Mouse (Mus musculus): ENCODE measurements around the gene Slc23a3.

Slc23a3 gene

GRCm38 (mm10) chr1:75138448-75138847, 4.8 kb upstream of the Slc23a3 start:
- DNase-seq (ENCODE audit: low spot score in 2 of 2): no peak

- no peak for DNase-seq (ENCODE audit: low spot score in 2 of 2)
Measured at GRCm38 (mm10) chr1:75136730-75137129, 3.0 kb upstream of the Slc23a3 start.

- DNase-seq (ENCODE audit: low spot score in 2 of 2): no peak
Measured at GRCm38 (mm10) chr1:75136293-75136692, 2.6 kb upstream of the Slc23a3 start.

- DNase-seq (ENCODE audit: low spot score in 2 of 2): peak in 1 of 2 experiments; percentile 31
Measured at GRCm38 (mm10) chr1:75128641-75129040, 5.0 kb downstream of the Slc23a3 start.

- no peak for DNase-seq (ENCODE audit: low spot score in 2 of 2)
Measured at GRCm38 (mm10) chr1:75125418-75125817, 8.3 kb downstream of the Slc23a3 start.

- peak; percentile 84 to 91 for DNase-seq (ENCODE audit: low spot score in 2 of 2)
Measured at GRCm38 (mm10) chr1:75124346-75125321, 9.1 kb downstream of the Slc23a3 start, which contains the start of gene Nhej1. Gene Nhej1 (minus strand): TSS chr1:75125200.

GRCm38 (mm10) chr1:75122211-75122610, 11.5 kb downstream of the Slc23a3 start:
- no peak for DNase-seq (ENCODE audit: low spot score in 2 of 2)
